Mouse (Mus musculus) c-Kit-positive CD71-positive TER-119-positive erythroid progenitor cells, embryonic 14.5 days (primary cell): ENCODE data around the gene Prr14.
"Not testable (repeated sequence)": the region's sequence is repeated elsewhere in the genome, so short reads cannot be mapped to it uniquely, and the experiment has no call there.

Experiments
- DNase-seq: peaks from one replicate; pipeline ENCODE4 v3.0.0-alpha.2; 2013; ENCODE audit warnings: low spot score

The Prr14 gene

GRCm38 (mm10) chr7:127459311-127459710 is at the start of gene Prr14:
Prr14 (plus strand) TSS chr7:127459611.
- not testable (repeated sequence) for DNase-seq

- no peak for DNase-seq
These were observed 48.0 kb upstream of the Prr14 start for GRCm38 (mm10) chr7:127411418-127411817.

GRCm38 (mm10) chr7:127421388-127422191 is 37.8 kb upstream of the Prr14 start, which contains the start of gene Zfp688:
Zfp688 (minus strand) TSS chr7:127422068.
- DNase-seq: peak; percentile 90

GRCm38 (mm10) chr7:127422247-127422646 is 37.2 kb upstream of the Prr14 start:
- DNase-seq: peak; percentile 57

- no peak for DNase-seq
These were observed 34.1 kb upstream of the Prr14 start for GRCm38 (mm10) chr7:127425291-127425690.

- DNase-seq: no peak
These were observed 33.5 kb upstream of the Prr14 start for GRCm38 (mm10) chr7:127425911-127426310.

- DNase-seq: no peak
These were observed 33.1 kb upstream of the Prr14 start for GRCm38 (mm10) chr7:127426354-127426753.

- DNase-seq: no peak
These were observed 24.2 kb upstream of the Prr14 start for GRCm38 (mm10) chr7:127435206-127435605.

GRCm38 (mm10) chr7:127437724-127438123 is 21.7 kb upstream of the Prr14 start:
- DNase-seq: peak; percentile 24

GRCm38 (mm10) chr7:127443976-127444375 is 15.4 kb upstream of the Prr14 start:
- DNase-seq: no peak

GRCm38 (mm10) chr7:127448521-127449300 is 10.7 kb upstream of the Prr14 start, which contains the start of gene Zfp689:
Zfp689 (minus strand) TSS chr7:127449158.
- peak; percentile 99 for DNase-seq

GRCm38 (mm10) chr7:127449966-127450365 is 9.4 kb upstream of the Prr14 start:
- DNase-seq: no peak

GRCm38 (mm10) chr7:127453056-127453455 is 6.4 kb upstream of the Prr14 start:
- no peak for DNase-seq

GRCm38 (mm10) chr7:127454905-127455304 is 4.5 kb upstream of the Prr14 start:
- no peak for DNase-seq

GRCm38 (mm10) chr7:127458371-127459122 is 864 bp upstream of the Prr14 start:
- DNase-seq: not testable (repeated sequence)

GRCm38 (mm10) chr7:127465191-127465590 is 5.8 kb downstream of the Prr14 start:
- DNase-seq: no peak

- DNase-seq: not testable (repeated sequence)
These were observed 6.3 kb downstream of the Prr14 start for GRCm38 (mm10) chr7:127465670-127466069.

GRCm38 (mm10) chr7:127466606-127467005 is 7.2 kb downstream of the Prr14 start:
- DNase-seq: no peak

GRCm38 (mm10) chr7:127470011-127470715 is 10.8 kb downstream of the Prr14 start:
- no peak for DNase-seq

GRCm38 (mm10) chr7:127470743-127471645 is 11.6 kb downstream of the Prr14 start:
- peak; percentile 93 for DNase-seq

GRCm38 (mm10) chr7:127471646-127472010 is 12.2 kb downstream of the Prr14 start:
- no peak for DNase-seq
